Mouse (Mus musculus): ENCODE results near the gene Tmem170b. TPM values are rescaled to one million over a fixed set of nuclear protein-coding genes. Genes with fewer than 3 reads are reported as not detected.
"Not testable (repeated sequence)": the region's sequence is repeated elsewhere in the genome, so short reads cannot be mapped to it uniquely, and the experiment has no call there.

Gene Tmem170b
- polyA plus RNA-seq, 1 experiment from 2014 or later: 26.6 TPM

- ATAC-seq (ENCODE audit: low FRiP score, low read depth); H3K9ac ChIP-seq (replicated peaks); H3K27me3 ChIP-seq; H3K27ac ChIP-seq (replicated peaks); H3K36me3 ChIP-seq; H3K9me3 ChIP-seq; H3K4me3 ChIP-seq; H3K4me2 ChIP-seq (replicated peaks); H3K4me1 ChIP-seq: not testable (repeated sequence)
- WGBS: 96% methylated on average over 8 of the region's 9 CpGs
These were observed 68.9 kb downstream of the Tmem170b start for GRCm38 (mm10) chr13:41674608-41675007.

DNA sequence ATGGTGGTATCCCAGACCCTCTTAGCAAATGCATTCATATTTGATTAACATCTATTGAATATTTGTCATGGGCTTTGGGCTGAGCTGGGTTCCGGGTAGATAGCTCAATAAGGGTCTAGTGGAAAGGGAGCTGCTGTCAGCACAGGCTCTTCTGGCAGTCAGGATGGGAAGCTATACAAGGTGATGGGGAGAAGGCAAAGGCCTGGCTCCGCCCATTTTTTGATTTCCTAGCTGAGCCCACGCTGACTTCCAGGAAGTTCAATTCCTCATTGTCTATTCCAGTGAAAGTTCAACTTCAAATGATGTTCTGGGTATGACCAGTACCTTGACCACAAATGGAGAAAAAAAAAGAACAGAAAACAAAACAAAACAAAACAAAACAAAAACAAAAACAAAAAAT is 69.8 kb downstream of the Tmem170b start:
- H3K27ac ChIP-seq (replicated peaks): no peak overlapping the region
- H3K9me3 ChIP-seq: no peaks in the 10 kb centered on the region
- no peaks in the 10 kb centered on the region for H3K4me1 ChIP-seq
- H3K27me3 ChIP-seq: no peaks in the 10 kb centered on the region
- ATAC-seq (ENCODE audit: low FRiP score, low read depth): no peak
- no peaks in the 10 kb centered on the region for H3K36me3 ChIP-seq
- no peak overlapping the region for H3K4me2 ChIP-seq (replicated peaks)
- no peak overlapping the region for H3K4me3 ChIP-seq
- WGBS: 89% methylated on average over 3 of the region's 3 CpGs
- H3K9ac ChIP-seq (replicated peaks): no peak overlapping the region

GRCm38 (mm10) chr13:41675966-41676835 is 70.5 kb downstream of the Tmem170b start:
- H3K4me1 ChIP-seq: no peaks in the 10 kb centered on the region
- no peak for ATAC-seq (ENCODE audit: low FRiP score, low read depth)
- H3K27me3 ChIP-seq: no peaks in the 10 kb centered on the region
- WGBS: 77% methylated on average over 9 of the region's 9 CpGs
- no peak overlapping the region for H3K4me2 ChIP-seq (replicated peaks)
- no peak overlapping the region for H3K9ac ChIP-seq (replicated peaks)
- H3K9me3 ChIP-seq: no peaks in the 10 kb centered on the region
- H3K4me3 ChIP-seq: no peak overlapping the region
- H3K36me3 ChIP-seq: no peaks in the 10 kb centered on the region
- no peak overlapping the region for H3K27ac ChIP-seq (replicated peaks)

DNA sequence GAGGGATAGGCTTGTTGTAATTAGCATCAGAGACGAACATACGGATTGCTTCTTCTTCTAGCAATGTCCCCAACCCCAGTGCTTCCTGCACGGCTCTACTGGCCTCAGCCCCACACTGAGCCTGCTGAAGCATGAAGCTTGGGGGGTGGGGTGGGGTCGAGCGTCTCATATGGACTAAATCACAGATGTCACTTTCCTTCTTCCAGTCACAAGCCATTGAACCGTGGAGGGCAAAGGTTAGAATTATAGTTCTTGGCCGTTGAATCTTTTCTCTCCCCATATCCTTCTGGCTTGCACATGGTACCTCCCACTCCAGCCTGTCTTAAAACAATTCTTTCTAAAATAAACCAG is 71.1 kb downstream of the Tmem170b start:
- H3K27ac ChIP-seq (replicated peaks): no peak overlapping the region
- 31% methylated on average over 7 of the region's 7 CpGs for WGBS
- no peak overlapping the region for H3K4me2 ChIP-seq (replicated peaks)
- H3K9me3 ChIP-seq: no peaks in the 10 kb centered on the region
- H3K4me1 ChIP-seq: no peaks in the 10 kb centered on the region
- no peak for ATAC-seq (ENCODE audit: low FRiP score, low read depth)
- no peak overlapping the region for H3K4me3 ChIP-seq
- no peaks in the 10 kb centered on the region for H3K36me3 ChIP-seq
- no peaks in the 10 kb centered on the region for H3K27me3 ChIP-seq
- H3K9ac ChIP-seq (replicated peaks): no peak overlapping the region

GRCm38 (mm10) chr13:41680854-41681549 is 75.3 kb downstream of the Tmem170b start:
- Histone ChIP-seq H3K9me3 (no peaks in the 10 kb centered on the region), H3K4me2 (replicated peaks) (no peak overlapping the region), H3K27me3 (no peaks in the 10 kb centered on the region), H3K4me1 (no peaks in the 10 kb centered on the region), H3K27ac (replicated peaks) (no peak overlapping the region), H3K36me3 (no peaks in the 10 kb centered on the region), H3K9ac (replicated peaks) (no peak overlapping the region), H3K4me3 (no peak overlapping the region)
- WGBS: 72% methylated on average over 12 of the region's 12 CpGs
- ATAC-seq (ENCODE audit: low FRiP score, low read depth): no peak

- H3K9ac ChIP-seq (replicated peaks): no peak overlapping the region
- no peak overlapping the region for H3K27ac ChIP-seq (replicated peaks)
- H3K4me3 ChIP-seq: no peak overlapping the region
- H3K4me2 ChIP-seq (replicated peaks): no peak overlapping the region
- WGBS: 92% methylated on average over 12 of the region's 12 CpGs
- H3K27me3 ChIP-seq: no peaks in the 10 kb centered on the region
- ATAC-seq (ENCODE audit: low FRiP score, low read depth): no peak
- H3K36me3 ChIP-seq: no peaks in the 10 kb centered on the region
- no peaks in the 10 kb centered on the region for H3K9me3 ChIP-seq
- no peaks in the 10 kb centered on the region for H3K4me1 ChIP-seq
These were observed 76.8 kb downstream of the Tmem170b start for GRCm38 (mm10) chr13:41682341-41683119.

DNA sequence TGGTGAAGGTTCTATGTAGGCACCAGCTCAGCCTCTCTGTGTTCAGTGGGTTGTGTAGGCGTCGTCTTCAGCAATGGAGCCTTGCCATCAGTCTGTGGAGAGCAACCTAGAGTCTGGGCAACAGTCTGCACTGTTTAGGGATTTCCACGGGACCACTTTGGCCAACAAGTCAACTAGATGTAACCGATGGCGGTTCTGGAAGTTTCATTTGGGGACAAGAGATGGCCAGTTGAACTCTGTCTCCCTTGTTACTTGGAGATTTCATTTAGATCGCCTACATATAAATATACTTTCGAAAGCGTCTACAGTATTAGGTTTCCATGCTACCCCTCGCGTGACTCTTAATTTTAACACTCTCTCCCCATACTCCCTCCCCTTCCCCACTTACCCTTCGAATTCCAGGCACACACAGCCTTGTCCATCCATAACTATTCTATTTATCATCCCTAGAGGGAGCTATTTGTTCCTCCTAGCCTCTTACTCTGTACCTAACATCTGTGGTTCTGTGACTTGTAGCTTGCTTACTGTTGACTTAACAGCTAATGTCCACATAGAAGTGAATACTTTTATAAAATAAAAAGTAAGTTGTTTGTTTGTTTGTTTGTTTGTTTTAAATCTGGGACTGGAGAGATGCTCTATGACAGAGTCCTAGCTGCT is 77.8 kb downstream of the Tmem170b start:
- Histone ChIP-seq H3K36me3 (no peaks in the 10 kb centered on the region), H3K27ac (replicated peaks) (no peak overlapping the region), H3K9me3 (no peaks in the 10 kb centered on the region), H3K4me2 (replicated peaks) (no peak overlapping the region), H3K9ac (replicated peaks) (no peak overlapping the region), H3K27me3 (no peaks in the 10 kb centered on the region), H3K4me1 (no peaks in the 10 kb centered on the region), H3K4me3 (no peak overlapping the region)
- ATAC-seq (ENCODE audit: low FRiP score, low read depth): no peak
- 86% methylated on average over 11 of the region's 11 CpGs for WGBS

DNA sequence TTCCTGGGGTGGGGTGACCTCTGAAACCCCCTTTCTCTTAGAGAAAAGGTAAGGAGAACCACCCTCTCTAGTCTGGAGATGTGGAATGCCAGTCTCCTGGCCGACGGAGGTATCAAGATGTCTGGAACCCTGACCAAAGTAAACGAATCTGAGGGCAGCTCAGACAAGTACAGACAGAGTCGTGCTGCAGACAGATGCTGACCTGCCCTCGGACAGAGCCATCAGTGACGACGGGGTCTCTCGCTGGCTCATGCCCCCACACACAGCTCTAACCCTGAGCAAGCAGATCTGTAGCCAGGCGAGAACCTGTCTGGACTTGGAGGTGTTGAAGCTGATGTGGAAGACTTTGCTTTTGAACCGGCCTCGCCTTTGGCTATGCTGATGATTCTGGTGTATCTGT is 79.8 kb downstream of the Tmem170b start:
- H3K4me1 ChIP-seq: no peaks in the 10 kb centered on the region
- WGBS: 90% methylated on average over 11 of the region's 11 CpGs
- H3K4me2 ChIP-seq (replicated peaks): no peak overlapping the region
- H3K9ac ChIP-seq (replicated peaks): no peak overlapping the region
- ATAC-seq (ENCODE audit: low FRiP score, low read depth): no peak
- no peaks in the 10 kb centered on the region for H3K36me3 ChIP-seq
- no peak overlapping the region for H3K27ac ChIP-seq (replicated peaks)
- no peaks in the 10 kb centered on the region for H3K27me3 ChIP-seq
- H3K9me3 ChIP-seq: no peaks in the 10 kb centered on the region
- H3K4me3 ChIP-seq: no peak overlapping the region

GRCm38 (mm10) chr13:41689055-41689454 is 83.3 kb downstream of the Tmem170b start:
- Histone ChIP-seq H3K4me1 (no peaks in the 10 kb centered on the region), H3K27ac (replicated peaks) (no peak overlapping the region), H3K36me3 (no peaks in the 10 kb centered on the region), H3K4me2 (replicated peaks) (no peak overlapping the region), H3K27me3 (no peaks in the 10 kb centered on the region), H3K4me3 (no peak overlapping the region), H3K9ac (replicated peaks) (no peak overlapping the region), H3K9me3 (no peaks in the 10 kb centered on the region)
- no peak for ATAC-seq (ENCODE audit: low FRiP score, low read depth)
- 87% methylated on average over 6 of the region's 6 CpGs for WGBS

DNA sequence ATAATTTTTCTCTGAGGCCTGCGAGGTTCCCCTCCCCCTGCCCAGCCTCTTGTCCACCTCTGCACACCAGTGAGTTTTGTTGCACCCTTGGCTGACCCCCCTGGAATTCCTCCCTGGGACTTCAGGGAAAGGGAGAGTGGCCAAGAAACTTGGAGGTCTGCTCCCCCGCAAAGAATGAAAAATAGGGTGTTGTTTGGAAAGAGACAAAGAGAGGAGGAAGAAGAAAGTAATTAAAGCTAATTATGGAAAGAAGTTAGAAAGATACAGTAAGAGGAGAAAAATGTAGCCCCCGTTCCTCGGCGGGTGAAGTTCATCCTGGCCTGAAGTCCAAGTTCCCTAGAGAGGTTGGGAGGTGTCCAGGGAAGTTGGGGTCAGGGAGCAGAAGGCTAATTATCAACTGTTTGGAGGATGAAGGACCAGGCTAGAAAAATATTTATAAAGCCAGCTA is 83.9 kb downstream of the Tmem170b start:
- H3K9ac ChIP-seq (replicated peaks): no peak overlapping the region
- no peak overlapping the region for H3K4me3 ChIP-seq
- H3K36me3 ChIP-seq: no peaks in the 10 kb centered on the region
- WGBS: 72% methylated on average over 5 of the region's 5 CpGs
- no peak overlapping the region for H3K27ac ChIP-seq (replicated peaks)
- ATAC-seq (ENCODE audit: low FRiP score, low read depth): no peak
- no peaks in the 10 kb centered on the region for H3K4me1 ChIP-seq
- no peaks in the 10 kb centered on the region for H3K27me3 ChIP-seq
- no peak overlapping the region for H3K4me2 ChIP-seq (replicated peaks)
- no peaks in the 10 kb centered on the region for H3K9me3 ChIP-seq

Measured in midbrain, embryonic 12.5 days (tissue).